Mouse (Mus musculus) cerebellum, postnatal 25 days (tissue): ENCODE data around the gene Sord.
A peak's percentile ranks its signal among the peaks of the same experiment; 100 is the strongest.
"Not testable (repeated sequence)": the region's sequence is repeated elsewhere in the genome, so short reads cannot be mapped to it uniquely, and the experiment has no call there.

ENCODE experiments used
- DNase-seq, 2 experiments: peaks; one replicate each; pipeline ENCODE4 v3.0.0; 2021; ENCODE audit warnings: mixed read lengths in 2 of 2

Gene Sord

GRCm38 (mm10) chr2:122234611-122235288 is at the start of gene Sord:
TSS of gene Sord (plus strand) at chr2:122234749.
- peak; percentile 78 to 86 for DNase-seq

GRCm38 (mm10) chr2:122185086-122185485 is 49.5 kb upstream of the Sord start:
- DNase-seq: no peak

- no peak for DNase-seq
These were observed 48.4 kb upstream of the Sord start, which contains the start of the genes Patl2 and Terb2 for GRCm38 (mm10) chr2:122186106-122186505. TSS of gene Patl2 (minus strand) at chr2:122186189. TSS of gene Terb2 (plus strand) at chr2:122186272.

- no peak for DNase-seq
These were observed 47.8 kb upstream of the Sord start for GRCm38 (mm10) chr2:122186751-122187150.

GRCm38 (mm10) chr2:122191849-122192248 is 42.7 kb upstream of the Sord start:
- DNase-seq: no peak

GRCm38 (mm10) chr2:122194509-122194929 is 40.0 kb upstream of the Sord start:
- DNase-seq: peak; percentile 6 to 9

- no peak for DNase-seq
These were observed 33.0 kb upstream of the Sord start for GRCm38 (mm10) chr2:122201501-122201900.

- no peak for DNase-seq
These were observed 28.0 kb upstream of the Sord start for GRCm38 (mm10) chr2:122206440-122207107.

- DNase-seq: no peak
These were observed 23.9 kb upstream of the Sord start for GRCm38 (mm10) chr2:122210534-122211228.

GRCm38 (mm10) chr2:122217075-122217474 is 17.5 kb upstream of the Sord start:
- DNase-seq: not testable (repeated sequence)

- no peak for DNase-seq
These were observed 16.3 kb upstream of the Sord start for GRCm38 (mm10) chr2:122218234-122218633.

GRCm38 (mm10) chr2:122221378-122221777 is 13.2 kb upstream of the Sord start:
- DNase-seq: no peak

GRCm38 (mm10) chr2:122221798-122222197 is 12.8 kb upstream of the Sord start:
- no peak for DNase-seq

GRCm38 (mm10) chr2:122222272-122222671 is 12.3 kb upstream of the Sord start:
- no peak for DNase-seq

- DNase-seq: no peak
These were observed 10.9 kb upstream of the Sord start for GRCm38 (mm10) chr2:122223654-122224053.

- DNase-seq: no peak
These were observed 4.2 kb upstream of the Sord start for GRCm38 (mm10) chr2:122230395-122230794.

GRCm38 (mm10) chr2:122231616-122232015 is 2.9 kb upstream of the Sord start:
- no peak for DNase-seq

GRCm38 (mm10) chr2:122233341-122233740 is 1.2 kb upstream of the Sord start:
- no peak for DNase-seq

- peak; percentile 48 to 49 for DNase-seq
These were observed 591 bp upstream of the Sord start for GRCm38 (mm10) chr2:122233759-122234557.

- no peak for DNase-seq
These were observed 876 bp downstream of the Sord start for GRCm38 (mm10) chr2:122235425-122235824.

GRCm38 (mm10) chr2:122236321-122236720 is 1.8 kb downstream of the Sord start:
- DNase-seq: no peak

GRCm38 (mm10) chr2:122237891-122238470 is 3.4 kb downstream of the Sord start:
- DNase-seq: no peak
